Mouse (Mus musculus): ENCODE data around the gene Cox6a1.
"Not testable (repeated sequence)": the region's sequence is repeated elsewhere in the genome, so short reads cannot be mapped to it uniquely, and the experiment has no call there.

Gene Cox6a1

GRCm38 (mm10) chr5:115348546-115349224, at the start of gene Cox6a1:
Cox6a1 (minus strand) TSS chr5:115348981.
- DNase-seq = peak; percentile 99 to 100

GRCm38 (mm10) chr5:115397839-115398780, 49.3 kb upstream of the Cox6a1 start:
- DNase-seq = peak; percentile 29

- DNase-seq = no peak
Measured at GRCm38 (mm10) chr5:115396654-115397053, 47.9 kb upstream of the Cox6a1 start.

- no peak for DNase-seq
Measured at GRCm38 (mm10) chr5:115394836-115395235, 46.1 kb upstream of the Cox6a1 start.

GRCm38 (mm10) chr5:115394223-115394622, 45.4 kb upstream of the Cox6a1 start:
- DNase-seq = no peak

- DNase-seq = no peak
Measured at GRCm38 (mm10) chr5:115392969-115393368, 44.2 kb upstream of the Cox6a1 start.

GRCm38 (mm10) chr5:115391935-115392334, 43.2 kb upstream of the Cox6a1 start:
- DNase-seq = no peak

- DNase-seq = not testable (repeated sequence)
Measured at GRCm38 (mm10) chr5:115378882-115379281, 30.1 kb upstream of the Cox6a1 start.

GRCm38 (mm10) chr5:115375436-115375835, 26.7 kb upstream of the Cox6a1 start:
- DNase-seq = no peak

GRCm38 (mm10) chr5:115374204-115374820, 25.5 kb upstream of the Cox6a1 start:
- no peak for DNase-seq

GRCm38 (mm10) chr5:115373441-115374203, 24.8 kb upstream of the Cox6a1 start:
- DNase-seq = no peak

GRCm38 (mm10) chr5:115371736-115372135, 23.0 kb upstream of the Cox6a1 start:
- DNase-seq = no peak

- no peak for DNase-seq
Measured at GRCm38 (mm10) chr5:115364782-115365181, 16.0 kb upstream of the Cox6a1 start.

GRCm38 (mm10) chr5:115362819-115363714, 14.3 kb upstream of the Cox6a1 start:
- DNase-seq = no peak

GRCm38 (mm10) chr5:115362216-115362615, 13.4 kb upstream of the Cox6a1 start:
- DNase-seq = no peak

GRCm38 (mm10) chr5:115359851-115360372, 11.1 kb upstream of the Cox6a1 start:
- DNase-seq = no peak

- no peak for DNase-seq
Measured at GRCm38 (mm10) chr5:115359438-115359837, 10.7 kb upstream of the Cox6a1 start.

- DNase-seq = peak; percentile 79 to 88
Measured at GRCm38 (mm10) chr5:115358872-115359271, 10.1 kb upstream of the Cox6a1 start.

GRCm38 (mm10) chr5:115355070-115355469, 6.3 kb upstream of the Cox6a1 start:
- DNase-seq = no peak

GRCm38 (mm10) chr5:115351348-115351747, 2.6 kb upstream of the Cox6a1 start:
- DNase-seq = no peak

- DNase-seq = no peak
Measured at GRCm38 (mm10) chr5:115349225-115349555, 409 bp upstream of the Cox6a1 start.
